Mouse (Mus musculus) CD4-positive, CD25-positive, alpha-beta regulatory T cell, adult 2 months (primary cell): ENCODE results near the gene Mtm1.
"Not testable (repeated sequence)": the region's sequence is repeated elsewhere in the genome, so short reads cannot be mapped to it uniquely, and the experiment has no call there.

ENCODE experiments used
- DNase-seq: peaks from one replicate; pipeline ENCODE4 v3.0.0-alpha.2; 2012; ENCODE audit warnings: low read depth, low spot score

Gene Mtm1

GRCm38 (mm10) chrX:71285473-71285872 is 74.9 kb downstream of the Mtm1 start:
- no peak for DNase-seq

GRCm38 (mm10) chrX:71287088-71287487 is 76.5 kb downstream of the Mtm1 start:
- no peak for DNase-seq

DNA sequence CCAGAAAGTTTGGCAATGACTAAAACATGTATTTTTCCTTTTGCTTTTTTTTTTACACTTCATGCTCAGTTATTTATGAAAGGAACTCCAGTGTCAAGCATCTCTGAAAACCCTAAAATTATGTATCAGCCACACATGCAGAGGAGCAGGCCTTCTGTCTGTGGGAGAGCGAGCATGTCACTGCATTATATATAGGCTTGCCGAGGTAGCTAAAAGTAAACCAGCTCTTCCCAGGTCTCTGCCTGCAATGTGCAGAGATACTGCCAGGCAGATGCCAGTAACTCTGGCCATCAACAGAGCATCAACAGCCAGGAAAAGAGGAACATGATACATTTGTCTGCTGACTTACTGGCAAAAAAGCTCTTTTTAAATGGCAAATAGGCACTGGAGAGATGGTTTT is 83.6 kb downstream of the Mtm1 start:
- no peak for DNase-seq

DNA sequence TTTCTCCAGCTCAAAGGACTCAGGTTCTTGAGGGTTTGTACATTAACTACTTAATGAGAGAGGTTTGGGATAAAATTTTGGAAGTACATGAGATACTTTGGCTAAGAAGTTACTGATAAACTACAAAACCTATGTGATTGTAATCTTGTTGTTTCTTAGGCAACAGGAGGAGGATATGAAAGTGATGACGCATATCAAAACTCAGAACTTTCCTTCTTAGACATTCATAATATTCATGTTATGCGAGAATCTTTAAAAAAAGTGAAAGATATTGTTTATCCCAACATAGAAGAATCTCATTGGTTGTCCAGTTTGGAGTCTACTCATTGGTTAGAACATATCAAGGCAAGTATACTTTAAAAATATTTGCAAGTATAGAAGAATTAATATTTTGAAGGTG is 85.4 kb downstream of the Mtm1 start:
- peak; percentile 13 for DNase-seq

- DNase-seq: no peak
Measured at GRCm38 (mm10) chrX:71302148-71302547, 91.6 kb downstream of the Mtm1 start.

GRCm38 (mm10) chrX:71311229-71311628 is 100.7 kb downstream of the Mtm1 start:
- peak; percentile 70 for DNase-seq

- DNase-seq: no peak
Measured at GRCm38 (mm10) chrX:71314380-71314779, 103.8 kb downstream of the Mtm1 start.

- DNase-seq: peak; percentile 69
Measured at GRCm38 (mm10) chrX:71352033-71352432, 141.5 kb downstream of the Mtm1 start.

- DNase-seq: no peak
Measured at GRCm38 (mm10) chrX:71355331-71355730, 144.8 kb downstream of the Mtm1 start.

GRCm38 (mm10) chrX:71361793-71362192 is 151.2 kb downstream of the Mtm1 start:
- DNase-seq: not testable (repeated sequence)

GRCm38 (mm10) chrX:71364062-71364461 is 153.5 kb downstream of the Mtm1 start:
- peak; percentile 3 for DNase-seq

DNA sequence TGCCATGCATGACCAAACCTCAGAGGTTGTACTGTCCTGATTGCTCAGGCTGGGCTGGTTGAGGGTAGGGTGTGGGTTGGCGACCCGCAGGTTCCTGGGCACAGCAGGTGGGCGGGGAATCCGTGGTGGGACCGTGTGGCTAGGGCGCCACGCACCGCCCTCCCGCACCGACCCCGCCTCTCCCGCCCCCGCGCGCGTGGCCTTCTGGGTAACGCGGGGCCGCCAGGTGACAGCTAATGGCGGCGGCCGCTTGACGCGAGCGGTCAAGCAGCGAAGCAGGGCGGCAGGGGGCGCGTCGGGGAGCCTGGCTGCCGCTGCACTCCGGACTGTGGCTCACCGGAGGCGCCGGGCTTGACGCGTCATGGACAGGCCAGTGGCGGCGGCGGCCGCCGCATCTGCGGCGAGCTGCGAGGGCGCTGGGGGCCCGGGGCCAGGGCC is 154.0 kb downstream of the Mtm1 start, which contains the start of gene Mtmr1:
TSS of gene Mtmr1 (plus strand) at position 207 of the 438 bp plus-strand sequence.
- peak; percentile 86 for DNase-seq

DNA sequence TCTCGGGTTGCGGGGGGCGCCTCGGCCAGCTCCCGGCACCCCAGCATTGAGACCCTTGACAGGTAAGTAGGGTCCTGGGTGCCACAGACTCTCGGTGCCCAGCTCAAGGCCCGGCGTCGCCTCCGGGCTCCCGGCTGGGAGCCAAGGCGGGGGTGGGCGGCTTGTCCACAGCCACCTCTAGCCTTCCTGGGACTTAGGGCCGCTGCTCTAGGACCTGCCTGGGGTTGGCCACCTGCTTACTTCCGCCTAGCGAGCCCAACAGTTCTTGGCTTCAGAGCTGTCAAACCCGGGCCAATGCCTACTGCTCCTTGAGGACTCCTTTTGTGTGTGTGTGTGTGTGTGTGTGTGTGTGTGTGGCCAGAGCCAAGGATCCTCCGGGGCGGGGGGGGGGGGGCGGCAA is 154.4 kb downstream of the Mtm1 start:
- peak; percentile 37 for DNase-seq
